Mouse (Mus musculus): ENCODE data around the gene Foxp4. TPM values are rescaled to one million over a fixed set of nuclear protein-coding genes. Genes with fewer than 3 reads are reported as not detected.

Gene Foxp4
- polyA plus RNA-seq, 1 experiment from 2014 or later, result 49.9 TPM

DNA sequence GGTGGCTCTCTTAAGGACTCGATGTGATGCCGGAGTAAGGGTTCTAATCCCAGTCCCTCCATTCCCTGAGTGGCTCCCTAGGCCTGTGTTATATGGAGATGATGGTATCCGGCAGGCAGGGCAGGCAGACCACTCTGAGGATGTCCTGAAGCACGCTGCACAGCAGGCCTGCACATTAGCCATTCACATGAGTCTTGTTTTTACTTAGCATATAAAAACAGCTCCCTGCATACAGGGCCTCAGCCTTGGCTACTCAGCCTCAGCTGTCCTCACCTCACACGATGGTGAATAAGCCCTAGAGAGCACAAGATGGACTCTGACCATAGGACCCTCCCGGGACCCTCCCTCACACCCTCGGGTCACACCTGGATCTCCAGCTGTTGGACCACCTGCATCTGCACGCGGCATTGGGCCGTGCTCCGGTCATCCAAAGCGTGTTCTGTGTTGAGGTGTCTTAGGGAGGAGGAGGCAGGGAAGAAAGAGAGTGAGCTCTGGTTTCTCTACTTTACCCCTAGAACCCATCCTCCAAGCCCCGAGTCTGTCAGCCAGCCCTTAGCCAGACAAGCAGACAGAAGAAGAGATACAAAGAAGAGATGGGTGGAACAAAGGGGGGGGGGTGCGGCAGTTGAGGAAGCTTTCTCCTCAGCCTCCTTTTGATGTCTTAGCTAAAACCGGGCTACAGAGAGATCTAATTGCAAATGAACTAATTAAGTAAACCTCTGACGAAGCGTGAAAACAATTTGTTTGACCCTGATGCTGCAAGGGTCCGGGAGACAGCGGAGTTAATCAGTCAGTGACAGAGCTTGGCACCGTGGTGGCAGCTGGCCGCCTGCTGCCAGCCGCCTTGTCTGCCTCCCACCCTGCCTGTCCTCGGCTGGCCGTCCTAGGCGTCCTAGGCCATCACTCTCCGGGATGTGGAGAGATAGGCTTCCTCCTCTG is 47.4 kb downstream of the Foxp4 start:
- CTCF ChIA-PET, result interaction anchor here (1.3 kb wide), 1 partner anchor 224 kb away, joined by 5 read pairs; no protein-coding TSS in a partner anchor
- no peak for ATAC-seq
- POLR2A ChIA-PET, result interaction anchor here (0.5 kb wide), 1 partner anchor 8 kb away, joined by 3 read pairs; no protein-coding TSS in a partner anchor
- in situ Hi-C loops (cut with MboI; ENCODE audit: low pct_unique_long_range_greater_than_20kb), result no loop called here
- no peaks in the 10 kb centered on the region for H3K27me3 ChIP-seq
- DNase-seq (ENCODE audit: low read depth, low spot score), result no peak
- TF ChIP-seq CTCF (IDR thresholded peaks at IDR 0.05), result no peak

DNA sequence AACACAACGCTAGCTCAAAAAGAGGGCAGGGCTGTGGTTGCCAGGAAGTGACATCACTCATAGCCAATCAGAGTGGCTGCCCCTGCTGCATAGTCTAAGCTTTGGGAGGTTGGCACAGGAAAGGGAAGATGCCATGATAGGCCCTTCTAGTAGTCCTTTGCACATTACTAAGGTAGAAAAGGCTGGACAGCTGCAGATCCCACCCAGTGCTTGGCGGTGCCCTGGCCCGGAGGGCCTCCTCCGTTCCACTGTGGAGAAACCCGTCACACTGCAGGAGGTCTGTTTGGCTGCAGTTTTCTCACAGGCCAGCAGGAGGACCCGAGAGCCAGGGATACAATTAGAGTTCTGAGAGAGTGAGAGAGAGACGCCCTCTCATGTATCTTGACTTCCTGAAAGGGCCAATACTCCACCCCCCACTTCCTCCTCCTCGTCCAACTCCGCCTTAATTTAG is 51.1 kb downstream of the Foxp4 start:
- DNase-seq (ENCODE audit: low read depth, low spot score), result no peak
- peak; percentile 59 for ATAC-seq
- in situ Hi-C loops (cut with MboI; ENCODE audit: low pct_unique_long_range_greater_than_20kb), result no loop called here
- ChIA-PET CTCF (interaction anchor here (0.7 to 1.9 kb wide), 3 partner anchors 9 to 81 kb away, joined by 3 to 5 read pairs (median 4); no protein-coding TSS in a partner anchor), POLR2A (no interaction called here)
- no peaks in the 10 kb centered on the region for H3K27me3 ChIP-seq
- TF ChIP-seq CTCF (IDR thresholded peaks at IDR 0.05), result no peak

DNA sequence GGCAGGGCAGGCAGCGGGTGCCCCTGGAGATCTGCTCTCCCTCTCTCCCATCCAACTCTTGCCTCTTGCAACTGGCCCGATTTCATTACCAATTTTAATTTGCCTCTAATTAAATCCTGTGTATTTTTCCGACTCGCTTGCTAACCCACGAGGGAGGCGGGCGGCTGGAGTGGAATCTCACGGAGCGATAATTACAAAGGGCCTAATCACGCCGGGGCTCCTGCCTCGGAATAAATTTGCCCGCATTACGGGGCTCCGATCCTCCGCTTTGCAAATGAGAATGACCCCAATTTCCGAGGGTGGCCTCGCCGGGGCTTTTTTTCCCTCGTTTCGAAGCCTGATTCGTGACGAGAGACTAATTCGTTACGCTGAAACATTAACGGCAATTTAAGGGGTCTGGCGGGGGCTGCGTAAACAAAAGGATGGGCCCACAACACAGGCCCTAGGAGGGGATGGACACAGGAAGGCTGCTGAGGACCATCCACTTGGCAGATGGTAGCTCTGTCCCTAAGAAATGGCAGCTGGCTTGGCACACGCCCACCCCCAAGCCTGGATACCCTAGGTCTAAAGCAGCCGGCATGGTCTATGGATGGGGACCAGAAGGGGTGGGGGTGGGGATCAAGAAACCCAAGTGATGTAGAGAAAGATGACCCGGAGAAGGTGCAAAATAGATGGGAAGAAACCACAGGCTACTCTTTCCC is 52.0 kb downstream of the Foxp4 start:
- ChIA-PET CTCF (interaction anchor here (0.7 to 1.9 kb wide), 3 partner anchors 8 to 80 kb away, joined by 3 to 5 read pairs (median 4); no protein-coding TSS in a partner anchor), POLR2A (no interaction called here)
- no peak for DNase-seq (ENCODE audit: low read depth, low spot score)
- no peak for TF ChIP-seq CTCF (IDR thresholded peaks at IDR 0.05)
- H3K27me3 ChIP-seq, result no peaks in the 10 kb centered on the region
- in situ Hi-C loops (cut with MboI; ENCODE audit: low pct_unique_long_range_greater_than_20kb), result no loop called here
- no peak for ATAC-seq

DNA sequence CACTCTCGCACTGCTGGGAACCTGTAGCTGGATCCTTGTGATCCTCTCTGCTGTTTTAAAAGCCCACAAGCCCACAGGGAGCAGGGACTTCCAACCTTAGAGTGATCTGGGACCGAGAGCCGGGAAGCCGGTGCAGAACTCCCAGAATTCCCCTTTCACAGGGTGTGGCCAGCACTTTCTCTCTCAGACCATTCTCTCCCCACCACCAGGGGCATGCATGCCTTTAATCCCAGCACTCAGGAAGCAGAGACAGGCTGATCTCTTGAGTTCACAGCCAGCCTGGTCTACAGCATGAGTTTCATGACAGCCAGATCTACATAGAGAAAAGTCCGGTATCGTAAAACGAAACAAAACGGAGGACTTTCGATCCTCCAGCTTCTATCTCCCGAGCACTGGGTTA is 54.6 kb downstream of the Foxp4 start:
- no peak for TF ChIP-seq CTCF (IDR thresholded peaks at IDR 0.05)
- ATAC-seq (no peak), DNase-seq (ENCODE audit: low read depth, low spot score) (no peak)
- POLR2A ChIA-PET, result no interaction called here
- H3K27me3 ChIP-seq, result no peaks in the 10 kb centered on the region
- CTCF ChIA-PET, result no interaction called here
- in situ Hi-C loops (cut with MboI; ENCODE audit: low pct_unique_long_range_greater_than_20kb), result loop anchor here (5.0 kb wide), 1 partner anchor 73 kb away; no protein-coding TSS in a partner anchor

DNA sequence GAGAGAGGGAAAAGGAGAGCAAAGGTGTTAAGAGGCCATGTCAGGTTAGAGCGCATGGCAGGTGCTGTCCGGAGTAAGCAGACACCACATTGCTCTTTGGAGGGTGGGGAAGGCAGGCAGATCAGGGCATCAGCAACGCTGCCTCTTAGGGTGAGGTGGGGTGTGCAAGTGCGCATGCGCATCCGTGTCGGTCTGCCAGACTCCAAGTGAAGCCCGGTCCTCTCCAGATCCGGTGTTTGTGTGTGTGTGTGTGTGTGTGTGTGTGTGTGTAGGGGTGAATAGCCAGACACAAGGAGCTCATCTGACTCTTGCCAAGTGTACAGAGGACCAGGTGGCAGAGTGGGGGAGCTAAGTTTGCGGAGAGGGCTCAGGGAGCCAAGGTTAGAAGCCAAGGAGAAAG is 58.4 kb downstream of the Foxp4 start:
- no peak for ATAC-seq
- in situ Hi-C loops (cut with MboI; ENCODE audit: low pct_unique_long_range_greater_than_20kb), result loop anchor here (5.0 kb wide), 1 partner anchor 69 kb away; no protein-coding TSS in a partner anchor
- POLR2A ChIA-PET, result no interaction called here

DNA sequence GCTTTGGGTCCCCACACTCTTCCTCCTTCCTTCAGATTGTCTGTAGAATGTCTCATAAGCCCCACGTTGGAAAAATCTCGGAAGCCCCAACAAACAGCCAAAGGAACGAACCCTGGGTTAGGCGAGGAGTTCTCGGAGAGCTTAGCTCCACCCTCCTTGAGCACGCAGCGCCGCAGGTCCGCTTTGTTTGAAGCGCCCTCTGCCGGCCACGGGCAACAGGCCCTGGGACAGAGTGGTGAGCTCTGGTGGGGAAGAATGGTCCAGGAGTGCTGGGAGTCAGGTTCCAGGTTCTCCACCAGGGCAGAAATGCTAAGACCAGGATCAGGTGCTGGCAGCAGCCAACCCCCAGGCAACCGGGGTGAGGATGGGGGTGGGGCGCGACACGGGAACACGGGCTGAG is 59.9 kb downstream of the Foxp4 start:
- ChIA-PET CTCF (interaction anchor here (0.7 to 4.3 kb wide), 11 partner anchors 9 to 71 kb away, joined by 3 to 22 read pairs (median 3); no protein-coding TSS in a partner anchor), POLR2A (no interaction called here)
- in situ Hi-C loops (cut with MboI; ENCODE audit: low pct_unique_long_range_greater_than_20kb), result no loop called here
- DNase-seq (ENCODE audit: low read depth, low spot score) (no peak), ATAC-seq (peak; percentile 81)
- no peaks in the 10 kb centered on the region for H3K27me3 ChIP-seq
- no peak for TF ChIP-seq CTCF (IDR thresholded peaks at IDR 0.05)

More for the DNA sequence above, 58.4 kb downstream of the Foxp4 start:
- DNase-seq (ENCODE audit: low read depth, low spot score), result no peak
- no peak for TF ChIP-seq CTCF (IDR thresholded peaks at IDR 0.05)
- no peaks in the 10 kb centered on the region for H3K27me3 ChIP-seq
- CTCF ChIA-PET, result interaction anchor here (1.3 to 4.3 kb wide), 3 partner anchors 60 to 73 kb away, joined by 3 to 22 read pairs (median 4); no protein-coding TSS in a partner anchor

DNA sequence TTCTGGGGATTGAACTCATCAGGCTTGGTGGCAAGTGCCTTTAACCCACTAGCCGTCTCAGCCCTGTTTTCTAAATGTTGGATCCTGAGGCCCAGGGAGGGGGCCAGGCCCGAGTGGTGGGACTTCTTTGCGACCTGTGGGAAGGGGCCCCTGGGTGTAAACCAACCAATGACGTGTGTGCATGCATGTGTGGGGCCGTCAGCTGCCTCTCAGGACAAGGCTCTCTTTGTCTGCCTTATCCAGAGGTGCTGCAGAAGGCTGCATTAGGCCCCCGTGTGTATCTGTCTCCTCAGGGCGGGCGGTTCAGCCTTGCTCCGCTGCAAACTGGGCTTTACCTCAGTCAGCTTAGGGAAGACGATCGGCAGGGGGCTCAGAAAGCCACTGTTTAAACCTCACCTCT is 61.0 kb downstream of the Foxp4 start:
- CTCF ChIA-PET, result interaction anchor here (1.6 to 4.3 kb wide), 3 partner anchors 8 to 70 kb away, joined by 5 to 22 read pairs (median 7); no protein-coding TSS in a partner anchor
- in situ Hi-C loops (cut with MboI; ENCODE audit: low pct_unique_long_range_greater_than_20kb), result no loop called here
- TF ChIP-seq CTCF (IDR thresholded peaks at IDR 0.05), result no peak

DNA sequence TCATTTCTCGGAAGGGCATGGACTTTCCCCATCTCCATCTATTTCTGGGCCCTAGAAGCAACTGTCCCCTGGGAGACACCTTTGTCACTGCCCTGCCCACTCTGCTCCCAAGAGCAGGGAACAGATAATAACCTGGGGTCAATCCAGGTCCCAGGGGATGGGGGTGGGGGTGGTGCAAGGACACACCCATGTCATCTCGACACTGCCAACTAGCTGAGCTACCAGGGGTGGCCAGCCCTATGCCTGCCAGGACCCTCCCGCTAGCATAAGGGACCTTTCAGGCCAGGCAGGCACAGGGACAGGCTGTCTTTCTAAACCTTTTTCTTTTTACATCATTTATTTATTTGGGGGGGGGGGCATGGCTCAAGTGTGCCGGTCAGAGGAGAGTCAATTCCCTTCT is 61.4 kb downstream of the Foxp4 start:
- ChIA-PET POLR2A (no interaction called here), CTCF (interaction anchor here (4.3 kb wide), 1 partner anchor 70 kb away, joined by 22 read pairs; no protein-coding TSS in a partner anchor)
- no peak for TF ChIP-seq CTCF (IDR thresholded peaks at IDR 0.05)
- in situ Hi-C loops (cut with MboI; ENCODE audit: low pct_unique_long_range_greater_than_20kb), result no loop called here
- no peak for DNase-seq (ENCODE audit: low read depth, low spot score)
- no peaks in the 10 kb centered on the region for H3K27me3 ChIP-seq
- ATAC-seq, result no peak

More for the DNA sequence above, 61.0 kb downstream of the Foxp4 start:
- no peaks in the 10 kb centered on the region for H3K27me3 ChIP-seq
- DNase-seq (ENCODE audit: low read depth, low spot score), result no peak
- POLR2A ChIA-PET, result no interaction called here
- ATAC-seq, result no peak

DNA sequence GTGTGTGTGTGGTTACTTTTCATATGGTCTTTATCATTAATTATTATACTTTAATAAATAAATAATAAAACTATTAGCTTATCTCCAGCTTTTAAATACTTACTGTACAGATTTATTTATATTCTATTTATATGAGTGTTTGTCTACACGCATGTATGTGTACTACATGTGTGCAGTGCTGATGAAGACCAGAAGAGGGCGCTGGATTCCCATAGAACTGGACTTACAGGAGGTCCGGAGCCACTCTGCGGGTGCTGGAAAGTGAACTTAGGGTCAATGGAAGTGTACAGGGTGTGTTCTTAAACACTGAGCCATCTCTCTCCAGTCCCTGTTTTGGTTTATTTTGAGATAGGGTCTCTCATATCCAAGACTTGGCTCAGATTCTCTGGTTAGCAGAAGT is 68.9 kb downstream of the Foxp4 start:
- ChIA-PET CTCF (interaction anchor here (1.4 kb wide), 1 partner anchor 9 kb away, joined by 5 read pairs; no protein-coding TSS in a partner anchor), POLR2A (no interaction called here)
- H3K27me3 ChIP-seq, result no peaks in the 10 kb centered on the region
- in situ Hi-C loops (cut with MboI; ENCODE audit: low pct_unique_long_range_greater_than_20kb), result no loop called here
- TF ChIP-seq CTCF (IDR thresholded peaks at IDR 0.05), result peak; percentile 18
- DNase-seq (ENCODE audit: low read depth, low spot score) (no peak), ATAC-seq (no peak)

DNA sequence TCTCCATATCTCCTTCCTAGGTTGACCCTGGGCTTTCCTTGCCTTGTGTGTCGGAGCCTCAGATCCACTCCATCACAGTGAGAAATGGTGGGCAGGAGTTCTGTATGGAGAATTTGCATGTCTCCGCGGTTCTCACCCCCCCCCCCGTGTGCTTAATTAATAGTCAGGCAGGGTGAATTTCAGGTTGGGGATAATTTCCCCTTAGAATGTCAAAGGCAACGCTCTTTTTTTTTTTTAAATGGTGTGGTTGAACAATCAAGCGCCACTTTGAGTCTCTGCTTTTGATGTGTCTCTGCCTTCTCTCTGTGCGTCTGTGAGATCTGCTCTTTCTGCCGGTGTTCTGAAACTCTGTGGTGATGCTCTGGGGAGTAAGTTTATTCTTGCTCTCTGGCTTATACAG is 69.5 kb downstream of the Foxp4 start:
- TF ChIP-seq CTCF (IDR thresholded peaks at IDR 0.05), result no peak
- in situ Hi-C loops (cut with MboI; ENCODE audit: low pct_unique_long_range_greater_than_20kb), result no loop called here
- H3K27me3 ChIP-seq, result no peaks in the 10 kb centered on the region

More for the DNA sequence above, 69.5 kb downstream of the Foxp4 start:
- ATAC-seq (no peak), DNase-seq (ENCODE audit: low read depth, low spot score) (no peak)
- ChIA-PET POLR2A (no interaction called here), CTCF (interaction anchor here (1.4 kb wide), 1 partner anchor 9 kb away, joined by 5 read pairs; no protein-coding TSS in a partner anchor)
